Mouse (Mus musculus): ENCODE measurements at regions not wholly inside any gene's neighbourhood (a gene's known extent, or its start where the extent isn't known, plus 50 kb on each side); places are given as distances from the start of the nearest gene placed in this dataset.
A peak's percentile ranks its signal among the peaks of the same experiment; 100 is the strongest.

- no peaks in the 10 kb centered on the region for H3K4me1 ChIP-seq (ENCODE audit: insufficient read depth, low read length)
- no peak for TF ChIP-seq CTCF (IDR thresholded peaks at IDR 0.05)
- ATAC-seq (ENCODE audit: low FRiP score) (no peak), DNase-seq (ENCODE audit: low spot score) (no peak)
- no peaks in the 10 kb centered on the region for H3K27me3 ChIP-seq (ENCODE audit: insufficient read depth, low read length)
- no peak overlapping the region for H3K9ac ChIP-seq (replicated peaks; ENCODE audit: low read length, poor library complexity, severe bottlenecking)
- H3K36me3 ChIP-seq (ENCODE audit: insufficient read depth, low read length), result no peaks in the 10 kb centered on the region
- H3K4me3 ChIP-seq (ENCODE audit: low read depth, low read length), result no peak overlapping the region
- no peaks in the 10 kb centered on the region for H3K9me3 ChIP-seq (ENCODE audit: low read length)
- H3K27ac ChIP-seq (ENCODE audit: low read depth, low read length), result no peak overlapping the region
- WGBS, result 20% methylated on average over 7 of the region's 7 CpGs
- no peak overlapping the region for H3K4me2 ChIP-seq (ENCODE audit: low read depth, low read length, poor library complexity, severe bottlenecking)
Observed at GRCm38 (mm10) chr17:10078536-10079319, 240.9 kb downstream of the Qk start.

GRCm38 (mm10) chr17:10073301-10073700 is 246.4 kb downstream of the Qk start:
- no peaks in the 10 kb centered on the region for H3K4me1 ChIP-seq (ENCODE audit: insufficient read depth, low read length)
- no peaks in the 10 kb centered on the region for H3K9me3 ChIP-seq (ENCODE audit: low read length)
- no peak overlapping the region for H3K9ac ChIP-seq (replicated peaks; ENCODE audit: low read length, poor library complexity, severe bottlenecking)
- TF ChIP-seq CTCF (IDR thresholded peaks at IDR 0.05), result no peak
- no peak overlapping the region for H3K27ac ChIP-seq (ENCODE audit: low read depth, low read length)
- no peaks in the 10 kb centered on the region for H3K36me3 ChIP-seq (ENCODE audit: insufficient read depth, low read length)
- H3K27me3 ChIP-seq (ENCODE audit: insufficient read depth, low read length), result no peaks in the 10 kb centered on the region
- DNase-seq (ENCODE audit: low spot score) (no peak), ATAC-seq (ENCODE audit: low FRiP score) (no peak)
- no peak overlapping the region for H3K4me3 ChIP-seq (ENCODE audit: low read depth, low read length)
- H3K4me2 ChIP-seq (ENCODE audit: low read depth, low read length, poor library complexity, severe bottlenecking), result no peak overlapping the region

GRCm38 (mm10) chr17:10069251-10069650 is 250.4 kb downstream of the Qk start:
- H3K4me2 ChIP-seq (ENCODE audit: low read depth, low read length, poor library complexity, severe bottlenecking), result no peak overlapping the region
- H3K4me1 ChIP-seq (ENCODE audit: insufficient read depth, low read length), result no peaks in the 10 kb centered on the region
- no peak overlapping the region for H3K9ac ChIP-seq (replicated peaks; ENCODE audit: low read length, poor library complexity, severe bottlenecking)
- H3K27me3 ChIP-seq (ENCODE audit: insufficient read depth, low read length), result no peaks in the 10 kb centered on the region
- DNase-seq (ENCODE audit: low spot score), result no peak
- H3K27ac ChIP-seq (ENCODE audit: low read depth, low read length), result no peak overlapping the region
- ATAC-seq (ENCODE audit: low FRiP score), result no peak
- H3K36me3 ChIP-seq (ENCODE audit: insufficient read depth, low read length), result no peaks in the 10 kb centered on the region
- no peak for TF ChIP-seq CTCF (IDR thresholded peaks at IDR 0.05)
- H3K4me3 ChIP-seq (ENCODE audit: low read depth, low read length), result no peak overlapping the region
- H3K9me3 ChIP-seq (ENCODE audit: low read length), result no peaks in the 10 kb centered on the region
- 95% methylated on average over 3 of the region's 3 CpGs for WGBS

- 77% methylated on average over 3 of the region's 3 CpGs for WGBS
- no peak for ATAC-seq (ENCODE audit: low FRiP score)
- Histone ChIP-seq H3K4me2 (ENCODE audit: low read depth, low read length, poor library complexity, severe bottlenecking) (no peak overlapping the region), H3K27me3 (ENCODE audit: insufficient read depth, low read length) (no peaks in the 10 kb centered on the region), H3K36me3 (ENCODE audit: insufficient read depth, low read length) (no peaks in the 10 kb centered on the region), H3K4me3 (ENCODE audit: low read depth, low read length) (no peak overlapping the region), H3K9me3 (ENCODE audit: low read length) (no peaks in the 10 kb centered on the region), H3K9ac (replicated peaks; ENCODE audit: low read length, poor library complexity, severe bottlenecking) (no peak overlapping the region), H3K4me1 (ENCODE audit: insufficient read depth, low read length) (no peaks in the 10 kb centered on the region), H3K27ac (ENCODE audit: low read depth, low read length) (no peak overlapping the region)
- DNase-seq (ENCODE audit: low spot score), result no peak
- peak; percentile 25; the same call in 1 of the 2 replicates for TF ChIP-seq CTCF (IDR thresholded peaks at IDR 0.05)
Observed at GRCm38 (mm10) chr17:10065131-10065530, 254.5 kb downstream of the Qk start.

- no peaks in the 10 kb centered on the region for H3K36me3 ChIP-seq (ENCODE audit: insufficient read depth, low read length)
- no peak overlapping the region for H3K9ac ChIP-seq (replicated peaks; ENCODE audit: low read length, poor library complexity, severe bottlenecking)
- H3K27me3 ChIP-seq (ENCODE audit: insufficient read depth, low read length), result no peaks in the 10 kb centered on the region
- no peaks in the 10 kb centered on the region for H3K9me3 ChIP-seq (ENCODE audit: low read length)
- no peak for ATAC-seq (ENCODE audit: low FRiP score)
- 77% methylated on average over 8 of the region's 8 CpGs for WGBS
- H3K4me1 ChIP-seq (ENCODE audit: insufficient read depth, low read length), result no peaks in the 10 kb centered on the region
- no peak overlapping the region for H3K27ac ChIP-seq (ENCODE audit: low read depth, low read length)
- H3K4me2 ChIP-seq (ENCODE audit: low read depth, low read length, poor library complexity, severe bottlenecking), result no peak overlapping the region
- no peak for TF ChIP-seq CTCF (IDR thresholded peaks at IDR 0.05)
- DNase-seq (ENCODE audit: low spot score), result no peak
- no peak overlapping the region for H3K4me3 ChIP-seq (ENCODE audit: low read depth, low read length)
Observed at GRCm38 (mm10) chr17:10062546-10063100, 257.0 kb downstream of the Qk start.

GRCm38 (mm10) chr17:10057736-10058135 is 261.9 kb downstream of the Qk start:
- H3K9me3 ChIP-seq (ENCODE audit: low read length), result no peaks in the 10 kb centered on the region
- H3K4me1 ChIP-seq (ENCODE audit: insufficient read depth, low read length), result no peaks in the 10 kb centered on the region
- no peak for TF ChIP-seq CTCF (IDR thresholded peaks at IDR 0.05)
- DNase-seq (ENCODE audit: low spot score) (no peak), ATAC-seq (ENCODE audit: low FRiP score) (no peak)
- no peaks in the 10 kb centered on the region for H3K36me3 ChIP-seq (ENCODE audit: insufficient read depth, low read length)
- H3K4me2 ChIP-seq (ENCODE audit: low read depth, low read length, poor library complexity, severe bottlenecking), result no peak overlapping the region
- WGBS, result 36% methylated on average over 1 of the region's 1 CpGs
- no peak overlapping the region for H3K9ac ChIP-seq (replicated peaks; ENCODE audit: low read length, poor library complexity, severe bottlenecking)
- no peak overlapping the region for H3K27ac ChIP-seq (ENCODE audit: low read depth, low read length)
- no peaks in the 10 kb centered on the region for H3K27me3 ChIP-seq (ENCODE audit: insufficient read depth, low read length)
- H3K4me3 ChIP-seq (ENCODE audit: low read depth, low read length), result no peak overlapping the region
